Mouse (Mus musculus) limb, embryonic 11.5 days (tissue): Measurements from ENCODE around the gene Nat8f4. TPM values are rescaled to one million over a fixed set of nuclear protein-coding genes. Genes with fewer than 3 reads are reported as not detected.
"Not testable (repeated sequence)": the region's sequence is repeated elsewhere in the genome, so short reads cannot be mapped to it uniquely, and the experiment has no call there.

Source experiments
- ATAC-seq: fragments of 200-750 bp; cut with Nextera tagmentation; 2 replicates; pipeline ENCODE4 v1.8.0; 2017; ENCODE audit warnings: low read depth; ENCODE audit not compliant: insufficient number of reproducible peaks, low FRiP score, low TSS enrichment
- DNase-seq: peaks from one replicate; pipeline ENCODE4 v3.0.0-alpha.2; 2015; ENCODE audit warnings: low spot score
- H3K27ac ChIP-seq: fragments of 300-500 bp; sonication (generic); replicated peaks from 2 replicates; pipeline ENCODE4 v1.5.1; 2014; ENCODE audit warnings: low read depth, mild to moderate bottlenecking, low read length
- H3K27me3 ChIP-seq: fragments of 300-500 bp; sonication (generic); 2 replicates; pipeline ENCODE4 v1.6.1; 2014; ENCODE audit warnings: mild to moderate bottlenecking, low read length, mixed read lengths; ENCODE audit not compliant: control insufficient read depth, insufficient read depth
- H3K36me3 ChIP-seq: fragments of 300-500 bp; sonication (generic); 2 replicates; pipeline ENCODE4 v1.6.1; 2014; ENCODE audit warnings: mild to moderate bottlenecking, low read length, moderate library complexity, mixed read lengths; ENCODE audit not compliant: control insufficient read depth, insufficient read depth
- H3K4me1 ChIP-seq: fragments of 300-500 bp; sonication (generic); 2 replicates; pipeline ENCODE4 v1.6.1; 2014; ENCODE audit warnings: low read length, mixed read lengths; ENCODE audit not compliant: control insufficient read depth, insufficient read depth
- H3K4me2 ChIP-seq: fragments of 300-500 bp; sonication (generic); 2 replicates; pipeline ENCODE4 v1.6.1; 2014; ENCODE audit warnings: low read depth, mild to moderate bottlenecking, moderate library complexity; ENCODE audit not compliant: severe bottlenecking
- H3K4me3 ChIP-seq: fragments of 300-500 bp; sonication (generic); 2 replicates; pipeline ENCODE4 v1.5.1; 2014; ENCODE audit warnings: low read depth, low read length
- H3K9ac ChIP-seq: fragments of 300-500 bp; sonication (generic); 2 replicates; pipeline ENCODE4 v1.6.1; 2014; ENCODE audit warnings: mild to moderate bottlenecking, low read length
- H3K9me3 ChIP-seq: fragments of 300-500 bp; sonication (generic); 2 replicates; pipeline ENCODE4 v1.6.1; 2016; ENCODE audit warnings: low read length; ENCODE audit not compliant: control insufficient read depth
- WGBS: fragments of 180-500 bp; shearing (Covaris S2); extraction: QIAGEN DNeasy Blood & Tissue Kit; methylation state at CpG from one replicate; pipeline ENCODE4 v1.1.7; 2014; 5-methylcytosine and 5-hydroxymethylcytosine counted together
- polyA plus RNA-seq: library from polyadenylated mRNA; unstranded; fragments of >200 nt; fragmentation: Nextera tagmentation; extraction: Ambion mirVana; gene quantifications from 2 replicates; pipeline ENCODE4 v1.2.1, GENCODE M21; 2014

Gene Nat8f4
- polyA plus RNA-seq, result 2.3 and 3.2 TPM in 2 replicates

DNA sequence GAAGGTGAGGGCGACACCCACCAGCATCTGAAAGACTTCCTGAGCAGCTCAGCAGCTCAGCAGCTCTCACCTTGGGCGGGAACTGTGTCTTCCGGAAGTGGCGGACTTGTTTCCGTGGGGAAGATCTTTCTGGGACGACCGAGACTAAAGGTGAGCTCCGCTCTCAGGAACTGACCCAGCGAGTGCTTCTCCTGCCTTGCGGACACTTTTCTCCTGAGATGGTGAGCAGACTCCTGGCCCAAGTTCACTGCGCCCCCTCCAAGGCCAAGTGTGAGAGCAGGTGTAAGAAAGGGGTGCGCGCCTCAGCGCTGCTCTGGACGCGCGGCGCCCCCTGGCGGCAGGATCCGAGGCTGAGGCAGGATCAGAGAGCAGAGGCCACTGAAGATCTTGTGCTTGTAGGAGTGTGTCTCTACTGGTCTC is at the start of gene Nat8f4:
TSS of gene Nat8f4 (minus strand) at position 243 of the 420 bp plus-strand sequence.
- H3K9me3 ChIP-seq, H3K9ac ChIP-seq, H3K36me3 ChIP-seq, H3K27ac ChIP-seq, H3K4me2 ChIP-seq, H3K4me1 ChIP-seq, ATAC-seq, H3K27me3 ChIP-seq, H3K4me3 ChIP-seq: not testable (repeated sequence)
- peak; percentile 58 for DNase-seq
- 19% methylated on average over 20 of the region's 20 CpGs for WGBS

GRCm38 (mm10) chr6:85948549-85948948 is 43.9 kb upstream of the Nat8f4 start:
- H3K9me3 ChIP-seq, result no peaks in the 10 kb centered on the region
- ATAC-seq, result no peak
- no peaks in the 10 kb centered on the region for H3K27me3 ChIP-seq
- H3K9ac ChIP-seq, result no peak overlapping the region
- H3K4me2 ChIP-seq, result no peak overlapping the region
- no peak for DNase-seq
- no peaks in the 10 kb centered on the region for H3K4me1 ChIP-seq
- WGBS, result 87% methylated on average over 6 of the region's 6 CpGs
- no peak overlapping the region for H3K27ac ChIP-seq
- peaks cover 11% of the 10 kb centered on the region for H3K36me3 ChIP-seq
- no peak overlapping the region for H3K4me3 ChIP-seq

GRCm38 (mm10) chr6:85942469-85942868 is 37.8 kb upstream of the Nat8f4 start:
- H3K36me3 ChIP-seq, result peaks cover 11% of the 10 kb centered on the region; the same call in 1 of the 2 replicates
- no peak overlapping the region for H3K27ac ChIP-seq
- no peak for ATAC-seq
- no peaks in the 10 kb centered on the region for H3K4me1 ChIP-seq
- WGBS, result 96% methylated on average over 3 of the region's 3 CpGs
- H3K4me2 ChIP-seq, result no peak overlapping the region
- H3K9ac ChIP-seq, result no peak overlapping the region
- H3K9me3 ChIP-seq, result no peaks in the 10 kb centered on the region
- no peak overlapping the region for H3K4me3 ChIP-seq
- no peaks in the 10 kb centered on the region for H3K27me3 ChIP-seq
- no peak for DNase-seq

GRCm38 (mm10) chr6:85938701-85939100 is 34.0 kb upstream of the Nat8f4 start:
- no peaks in the 10 kb centered on the region; the same call in 1 of the 2 replicates for H3K36me3 ChIP-seq
- H3K27ac ChIP-seq, result no peak overlapping the region
- ATAC-seq, result no peak
- no peak overlapping the region for H3K4me2 ChIP-seq
- H3K27me3 ChIP-seq, result no peaks in the 10 kb centered on the region
- H3K4me1 ChIP-seq, result no peaks in the 10 kb centered on the region
- no peak overlapping the region for H3K9ac ChIP-seq
- no peak overlapping the region for H3K4me3 ChIP-seq
- WGBS, result 73% methylated on average over 10 of the region's 10 CpGs
- no peaks in the 10 kb centered on the region for H3K9me3 ChIP-seq
- no peak for DNase-seq

DNA sequence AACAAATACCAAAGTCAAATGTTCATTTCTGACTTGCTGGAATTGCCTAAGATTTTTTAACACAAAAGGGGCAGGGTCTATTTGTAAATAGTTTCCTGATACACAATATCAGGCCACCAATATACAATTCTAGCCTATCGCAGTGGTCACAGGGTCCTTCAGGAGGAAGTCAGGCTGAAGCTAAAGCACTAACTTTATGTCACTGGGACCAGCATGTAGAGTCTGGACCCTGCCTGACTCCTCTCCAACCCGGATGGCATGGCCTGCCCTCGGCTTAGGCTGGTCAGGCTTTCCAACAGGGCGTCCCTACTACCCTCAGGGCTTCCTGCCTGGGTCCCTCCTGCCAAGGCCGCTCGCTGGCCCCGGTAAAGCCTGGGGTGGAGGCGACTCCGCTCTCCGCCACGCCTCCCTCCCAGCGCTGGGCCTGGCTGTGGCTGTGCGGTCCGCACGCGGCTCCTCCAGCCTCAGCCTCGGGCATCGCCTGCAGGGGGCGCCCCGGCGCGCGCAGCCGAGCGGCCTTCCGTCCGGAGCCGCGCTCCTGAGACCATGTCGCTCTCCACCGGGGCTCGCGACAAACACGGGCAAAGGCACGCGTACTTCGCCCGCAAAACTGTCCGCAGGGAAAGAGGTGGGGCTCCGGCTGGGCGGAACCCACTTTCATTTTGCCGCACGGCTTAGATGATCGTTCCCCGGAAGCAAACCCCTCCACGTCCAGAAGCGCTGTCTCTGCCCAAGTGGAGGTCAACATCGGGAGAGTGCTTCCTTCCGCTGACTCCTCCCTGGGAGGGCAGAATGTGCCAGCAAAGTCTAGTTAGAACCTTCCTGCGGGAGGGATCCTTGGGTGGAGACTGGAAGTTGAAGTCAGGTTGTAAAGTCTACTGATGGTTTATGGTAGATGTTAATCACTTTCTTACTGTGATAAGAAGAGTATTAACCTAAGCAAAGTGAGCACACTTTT is 32.1 kb upstream of the Nat8f4 start:
- not testable (repeated sequence) for H3K4me1 ChIP-seq, H3K36me3 ChIP-seq, H3K27me3 ChIP-seq, H3K9me3 ChIP-seq, H3K27ac ChIP-seq
- ATAC-seq (peak; percentile 91), DNase-seq (peak; percentile 78)
- WGBS, result 2% methylated on average over 45 of the region's 50 CpGs
- Histone ChIP-seq H3K4me3 (peak overlapping the region; percentile 35), H3K9ac (peak overlapping the region; percentile 52), H3K4me2 (peak overlapping the region; percentile 41)

- H3K27me3 ChIP-seq, result no peaks in the 10 kb centered on the region
- no peak overlapping the region for H3K4me3 ChIP-seq
- H3K9ac ChIP-seq, result no peak overlapping the region
- no peaks in the 10 kb centered on the region for H3K4me1 ChIP-seq
- ATAC-seq (no peak), DNase-seq (no peak)
- no peaks in the 10 kb centered on the region for H3K36me3 ChIP-seq
- H3K9me3 ChIP-seq, result no peaks in the 10 kb centered on the region
- H3K27ac ChIP-seq, result no peak overlapping the region
- H3K4me2 ChIP-seq, result no peak overlapping the region
- 68% methylated on average over 3 of the region's 3 CpGs for WGBS
Observed at GRCm38 (mm10) chr6:85935646-85936045, 31.0 kb upstream of the Nat8f4 start.

DNA sequence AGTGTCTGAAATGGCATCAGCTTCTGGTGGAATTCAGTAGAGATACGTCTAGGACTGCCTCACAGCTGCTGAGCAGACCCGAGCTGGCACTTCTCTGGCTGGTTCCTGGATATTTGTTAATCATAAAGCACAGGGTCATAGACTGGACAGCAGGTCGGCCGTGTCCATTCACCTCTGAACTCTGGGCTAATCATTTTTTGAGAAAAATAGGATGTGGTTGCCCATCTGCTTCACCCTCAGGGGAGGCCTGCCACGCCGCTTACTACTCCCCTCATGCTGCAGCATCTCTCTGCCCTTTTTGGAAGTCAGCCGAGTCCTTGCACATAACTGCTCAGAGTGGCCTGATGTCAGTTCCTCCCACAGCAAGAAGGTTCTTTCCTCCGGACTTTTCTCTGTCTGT is 29.4 kb upstream of the Nat8f4 start:
- H3K27me3 ChIP-seq, result no peaks in the 10 kb centered on the region
- H3K4me3 ChIP-seq, result no peak overlapping the region
- no peak for ATAC-seq
- WGBS, result 87% methylated on average over 8 of the region's 8 CpGs
- H3K9me3 ChIP-seq, result no peaks in the 10 kb centered on the region
- peaks cover 3% of the 10 kb centered on the region; the same call in 1 of the 2 replicates for H3K36me3 ChIP-seq
- no peak overlapping the region for H3K4me2 ChIP-seq
- no peak overlapping the region for H3K9ac ChIP-seq
- no peaks in the 10 kb centered on the region for H3K4me1 ChIP-seq
- DNase-seq, result no peak
- no peak overlapping the region for H3K27ac ChIP-seq

- DNase-seq (no peak), ATAC-seq (no peak)
- Histone ChIP-seq H3K27me3 (no peaks in the 10 kb centered on the region), H3K9me3 (no peaks in the 10 kb centered on the region), H3K4me3 (no peak overlapping the region), H3K9ac (no peak overlapping the region), H3K4me1 (no peaks in the 10 kb centered on the region), H3K27ac (no peak overlapping the region), H3K36me3 (peaks cover 8% of the 10 kb centered on the region), H3K4me2 (no peak overlapping the region)
- WGBS, result 88% methylated on average over 1 of the region's 1 CpGs
Observed at GRCm38 (mm10) chr6:85929312-85929711, 24.6 kb upstream of the Nat8f4 start.
